Mouse (Mus musculus): ENCODE measurements around the gene Ctnnal1.
"Not testable (repeated sequence)": the region's sequence is repeated elsewhere in the genome, so short reads cannot be mapped to it uniquely, and the experiment has no call there.

Ctnnal1 gene

DNA sequence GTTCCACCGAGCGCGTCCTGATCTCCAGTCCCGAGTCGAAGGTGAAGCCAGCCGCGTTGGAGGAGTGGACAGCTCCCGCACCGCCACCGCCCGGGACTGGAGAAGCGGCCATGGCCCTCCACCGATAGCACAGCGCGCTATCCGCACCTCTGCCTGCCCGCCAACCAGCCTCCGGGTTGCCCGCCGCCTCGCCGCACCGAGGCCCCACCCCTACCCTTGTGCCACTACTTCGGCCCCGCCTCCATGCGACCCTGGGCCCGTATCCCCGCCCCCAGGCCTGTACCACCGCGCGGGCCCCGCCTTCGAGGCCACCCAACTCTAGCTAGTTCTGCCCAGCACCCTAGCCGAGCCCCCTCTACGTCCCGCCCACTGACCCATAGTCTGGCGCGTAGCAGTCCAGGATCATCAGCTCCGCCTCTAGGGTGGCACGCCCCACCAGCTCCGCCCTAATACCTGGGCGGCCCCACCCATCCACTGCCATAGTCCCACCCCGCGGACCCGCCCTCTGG, at the start of gene Ctnnal1:
TSS of gene Ctnnal1 (minus strand) at position 186 of the 509 bp plus-strand sequence.
- DNase-seq (ENCODE audit: low spot score in 2 of 2) = peak; percentile 67

DNA sequence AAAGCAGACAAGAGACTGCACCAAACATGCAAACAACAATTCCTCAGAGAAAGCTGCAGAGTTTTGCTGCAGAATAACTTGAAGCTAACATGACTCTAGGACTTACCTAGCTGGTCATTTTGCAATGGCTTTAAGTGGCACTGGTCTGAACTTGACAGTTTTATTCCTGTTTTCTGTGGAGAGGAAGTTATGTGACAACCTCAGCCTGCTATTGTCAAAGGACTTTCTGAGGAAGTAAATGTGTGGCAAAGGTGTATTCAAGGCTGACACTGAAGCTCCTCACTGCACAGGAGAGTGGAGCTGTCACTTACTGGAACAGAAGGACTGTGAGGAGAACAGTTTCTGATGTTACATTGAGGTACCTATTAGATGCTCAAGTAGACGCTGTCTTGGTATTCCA, 49.8 kb upstream of the Ctnnal1 start:
- DNase-seq (ENCODE audit: low spot score in 2 of 2) = no peak

DNA sequence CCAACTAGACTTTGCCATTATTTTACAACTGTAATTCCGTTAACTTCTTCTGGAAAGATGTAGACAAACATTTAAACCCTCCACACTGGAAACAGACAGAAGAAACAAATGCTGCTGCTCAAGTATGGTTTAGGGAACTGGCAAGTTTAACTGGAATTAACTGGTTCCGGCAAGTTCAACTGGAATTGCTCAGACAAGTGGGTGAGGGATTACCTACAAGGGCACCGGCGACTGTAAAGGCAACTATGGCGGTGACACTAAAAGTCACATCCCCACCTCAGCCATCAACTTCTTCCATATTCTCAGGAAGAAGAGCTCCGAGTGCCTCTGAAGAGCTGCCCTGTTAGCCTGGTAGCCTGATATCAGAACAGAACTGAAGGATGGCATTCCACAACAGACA, 49.4 kb upstream of the Ctnnal1 start:
- no peak for DNase-seq (ENCODE audit: low spot score in 2 of 2)

DNA sequence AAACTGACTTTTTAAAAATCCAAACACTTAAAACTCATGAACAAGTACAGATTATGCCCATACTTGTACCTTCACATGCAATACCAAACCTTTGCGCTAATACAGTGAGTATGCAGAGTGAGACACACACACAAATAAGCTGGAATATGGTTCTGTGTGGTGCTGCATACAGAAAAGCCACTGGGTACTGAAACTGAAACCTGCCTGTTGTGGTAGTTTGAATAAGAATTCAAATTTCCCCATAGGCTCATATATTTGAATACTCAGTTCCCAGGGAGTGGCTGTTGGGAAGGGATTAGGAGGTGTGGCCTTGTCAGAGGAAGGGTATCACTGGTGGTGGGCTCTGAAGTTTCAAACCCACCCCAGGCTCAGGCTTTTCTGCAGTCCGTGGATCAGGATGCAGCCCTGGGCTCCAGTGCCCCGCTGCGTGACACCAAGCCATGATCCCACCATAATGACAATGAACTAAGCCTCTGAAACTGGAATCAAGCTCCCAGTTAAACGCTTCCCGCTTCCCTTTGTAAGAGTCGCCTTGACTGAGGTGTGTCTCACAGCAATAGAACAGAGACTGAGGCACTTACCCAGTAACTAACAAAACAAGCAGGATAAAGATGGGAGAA, 47.5 kb upstream of the Ctnnal1 start:
- DNase-seq (ENCODE audit: low spot score in 2 of 2) = no peak

DNA sequence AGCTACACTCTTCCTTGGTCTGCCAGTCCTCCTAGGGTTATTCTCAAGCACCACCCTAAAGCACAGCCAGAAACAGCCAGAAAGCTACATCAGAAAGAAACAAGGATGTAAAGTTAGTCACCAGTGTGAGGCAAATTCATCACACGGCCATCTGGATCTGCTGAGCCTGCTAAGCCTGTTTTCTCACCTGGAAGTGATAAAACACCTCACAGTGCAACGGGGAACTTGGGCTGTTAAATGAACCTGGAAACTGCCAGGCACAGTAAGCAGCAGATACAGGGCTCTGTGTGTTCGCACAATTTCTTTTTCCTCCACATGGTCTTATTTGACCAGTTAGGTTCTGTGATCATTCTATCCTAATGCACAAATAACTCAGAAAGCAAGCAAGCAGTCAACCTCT, 44.6 kb upstream of the Ctnnal1 start:
- DNase-seq (ENCODE audit: low spot score in 2 of 2) = no peak

DNA sequence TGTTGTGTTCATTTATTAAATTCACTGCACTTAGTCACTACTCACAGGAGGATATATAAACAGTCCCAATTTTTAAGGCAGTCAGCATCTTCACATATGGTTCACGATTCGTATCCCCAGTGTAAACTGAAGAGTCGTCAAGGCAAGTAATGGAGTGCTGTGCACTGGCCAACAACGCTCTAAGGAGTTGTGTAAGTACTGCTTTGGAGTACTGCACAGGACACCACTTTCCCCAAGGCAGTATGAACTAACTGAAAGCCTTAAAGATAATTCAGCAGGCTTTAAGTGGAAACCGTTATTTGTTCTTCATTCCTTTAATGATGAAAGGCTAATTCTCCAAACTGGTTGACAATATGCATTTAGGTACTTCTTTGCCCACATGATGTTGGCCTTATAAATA, 42.7 kb upstream of the Ctnnal1 start:
- no peak for DNase-seq (ENCODE audit: low spot score in 2 of 2)

DNA sequence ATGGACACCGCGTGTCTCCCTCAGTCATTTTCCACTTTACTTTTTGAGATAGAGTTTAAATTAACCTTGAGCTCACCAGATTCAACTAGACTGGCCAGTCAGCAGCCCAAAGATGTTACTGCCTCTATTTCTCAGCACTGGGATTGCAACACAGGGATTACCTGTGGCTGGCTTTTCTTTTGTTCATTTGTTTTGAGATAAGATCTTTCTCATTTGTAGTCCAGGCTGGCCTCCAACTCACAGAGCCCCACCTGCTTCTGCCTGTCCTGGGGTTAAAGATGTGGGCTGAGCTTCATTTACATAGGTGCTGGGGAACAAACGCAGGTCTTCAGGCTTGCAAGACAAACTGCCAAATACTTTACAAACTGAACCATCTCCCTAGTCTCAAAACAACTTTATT, 41.9 kb upstream of the Ctnnal1 start:
- DNase-seq (ENCODE audit: low spot score in 2 of 2) = no peak

DNA sequence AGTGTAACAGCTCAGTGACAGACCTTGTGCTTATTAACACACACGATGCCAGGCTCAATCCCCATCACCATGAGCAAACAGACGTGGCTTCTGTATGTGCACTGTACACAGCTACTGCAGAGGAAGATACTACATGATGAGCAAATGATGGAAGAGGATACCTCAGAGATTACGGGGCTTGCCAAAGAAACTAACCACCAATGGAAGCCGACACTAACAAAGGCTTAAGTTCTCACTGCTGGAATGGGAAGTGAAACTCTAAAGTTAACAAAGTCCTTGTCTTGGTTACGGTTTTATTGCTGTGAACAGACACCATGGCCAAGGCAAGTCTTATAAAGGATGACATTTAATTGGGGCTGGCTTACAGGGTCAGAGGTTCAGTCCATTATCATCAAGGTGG, 40.5 kb upstream of the Ctnnal1 start:
- no peak for DNase-seq (ENCODE audit: low spot score in 2 of 2)

DNA sequence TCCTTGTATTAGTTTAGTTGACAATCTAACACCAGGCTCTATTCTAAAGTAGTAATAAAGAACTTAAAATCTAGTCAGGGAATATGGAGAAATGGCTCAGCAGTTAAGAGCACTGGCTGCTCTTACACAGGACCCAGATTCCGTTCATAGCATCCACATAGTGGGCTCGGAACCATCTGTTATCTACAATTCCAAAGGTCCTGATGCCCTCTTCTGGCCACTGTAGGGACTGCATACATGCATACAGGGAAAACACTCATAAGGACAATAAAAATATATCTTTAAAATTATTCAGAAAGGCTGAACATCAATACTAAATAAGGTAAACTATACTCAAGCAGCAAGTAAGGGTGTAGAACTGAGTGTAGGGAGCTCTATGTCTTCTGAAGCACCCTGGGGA, 36.7 kb upstream of the Ctnnal1 start:
- DNase-seq (ENCODE audit: low spot score in 2 of 2) = no peak

DNA sequence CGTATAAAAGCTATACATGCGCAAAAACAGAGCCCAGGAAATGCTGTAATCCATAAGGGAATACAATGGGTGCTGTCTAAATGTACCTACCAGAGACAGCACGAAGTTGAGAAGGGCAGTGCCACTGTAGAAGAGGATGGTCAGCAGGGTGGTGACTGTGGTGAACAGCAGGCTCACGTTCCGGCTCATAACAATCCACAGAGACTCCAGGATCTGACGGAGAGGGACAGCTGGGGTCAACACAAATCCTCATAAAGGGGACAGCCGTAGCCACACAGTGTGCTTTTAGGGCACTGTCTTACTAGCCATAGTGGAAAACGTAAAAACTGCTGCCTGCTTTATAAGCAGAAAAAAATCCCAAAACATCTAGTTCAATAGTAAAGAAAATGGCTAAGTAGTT, 34.2 kb upstream of the Ctnnal1 start:
- no peak for DNase-seq (ENCODE audit: low spot score in 2 of 2)

DNA sequence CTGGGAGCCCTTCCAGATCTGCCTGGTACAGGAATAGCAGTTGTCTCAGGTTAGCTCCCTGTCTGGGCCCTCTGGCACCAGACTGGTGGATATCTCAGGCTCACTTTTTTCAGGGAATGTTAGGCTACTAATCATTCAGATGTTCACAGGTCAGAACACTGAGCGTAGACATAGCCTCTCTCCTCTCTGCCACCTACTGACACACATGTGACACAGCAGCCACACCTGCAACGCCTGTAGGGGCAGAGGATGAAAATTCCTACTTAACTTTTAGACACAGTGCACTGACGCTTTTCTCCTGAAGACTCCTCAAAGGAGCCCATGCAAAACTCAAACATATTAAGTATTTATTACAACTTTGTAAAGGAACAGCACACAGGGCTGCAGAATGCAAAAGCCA, 32.5 kb upstream of the Ctnnal1 start:
- no peak for DNase-seq (ENCODE audit: low spot score in 2 of 2)

DNA sequence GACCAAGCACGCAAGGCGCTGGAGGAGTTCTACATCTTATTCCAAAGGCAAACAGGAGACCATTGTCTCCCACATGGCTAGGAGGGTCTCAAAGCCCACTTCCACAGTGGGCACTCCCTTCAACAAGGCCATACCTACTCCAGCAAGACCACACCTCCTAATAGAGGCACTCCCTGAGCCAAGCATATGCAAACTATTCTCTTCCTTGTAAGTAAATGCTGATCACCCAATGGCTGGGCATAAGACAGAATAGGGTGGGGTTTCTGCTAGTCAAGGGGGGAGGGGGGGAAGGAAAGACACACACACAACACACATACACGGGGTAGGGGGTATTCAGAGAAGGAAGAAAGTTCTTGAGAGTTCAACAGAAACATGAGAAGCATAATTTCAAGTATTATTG, 29.2 kb upstream of the Ctnnal1 start:
- no peak for DNase-seq (ENCODE audit: low spot score in 2 of 2)

DNA sequence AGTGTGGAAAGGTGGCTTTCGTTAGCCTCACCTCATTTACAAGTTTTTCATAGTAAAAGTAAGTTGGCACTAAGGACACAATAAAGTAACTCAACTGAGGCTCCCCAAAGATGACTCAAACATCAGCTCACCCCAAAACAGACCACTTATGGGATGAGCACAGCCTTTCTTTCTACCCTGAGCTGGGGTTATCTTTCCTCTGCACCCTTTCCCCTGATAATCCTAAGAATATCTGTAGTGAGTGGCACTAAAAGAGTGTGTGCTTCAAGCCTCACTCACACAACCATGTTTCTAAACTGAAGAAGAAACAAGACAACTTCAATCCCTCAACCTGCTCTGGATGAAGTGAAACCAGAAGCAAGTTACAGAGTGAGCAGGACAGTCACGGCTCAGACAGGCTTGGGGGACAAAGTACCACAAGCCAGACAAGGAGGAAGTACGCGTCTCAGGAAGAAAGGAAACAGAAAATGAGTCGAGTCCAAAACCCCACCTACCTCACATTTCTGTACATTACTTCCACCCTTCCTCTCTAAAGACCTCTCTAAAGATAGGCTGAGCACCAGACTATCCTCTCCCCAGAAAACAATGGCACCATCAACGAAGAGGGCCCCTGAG, 27.6 kb upstream of the Ctnnal1 start:
- no peak for DNase-seq (ENCODE audit: low spot score in 2 of 2)

DNA sequence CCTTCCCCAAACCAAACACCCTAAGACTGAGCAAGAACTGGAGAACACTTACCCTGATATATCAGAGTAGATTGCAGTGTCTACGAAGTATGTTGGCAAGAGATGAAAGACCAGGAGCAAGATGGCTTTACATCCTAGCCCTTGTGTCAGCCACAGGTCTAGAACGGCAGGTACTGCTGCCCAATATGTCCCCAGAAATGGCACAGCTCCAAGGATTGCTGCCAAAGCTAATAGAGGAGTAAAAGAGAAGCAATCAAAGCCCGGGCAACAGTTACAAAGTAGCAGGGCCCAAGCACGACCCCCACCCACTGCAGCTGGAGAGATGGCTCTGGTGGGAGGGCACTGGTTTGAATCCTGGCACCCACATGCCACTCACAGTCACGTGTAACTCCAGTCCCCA, 23.5 kb upstream of the Ctnnal1 start:
- no peak for DNase-seq (ENCODE audit: low spot score in 2 of 2)

DNA sequence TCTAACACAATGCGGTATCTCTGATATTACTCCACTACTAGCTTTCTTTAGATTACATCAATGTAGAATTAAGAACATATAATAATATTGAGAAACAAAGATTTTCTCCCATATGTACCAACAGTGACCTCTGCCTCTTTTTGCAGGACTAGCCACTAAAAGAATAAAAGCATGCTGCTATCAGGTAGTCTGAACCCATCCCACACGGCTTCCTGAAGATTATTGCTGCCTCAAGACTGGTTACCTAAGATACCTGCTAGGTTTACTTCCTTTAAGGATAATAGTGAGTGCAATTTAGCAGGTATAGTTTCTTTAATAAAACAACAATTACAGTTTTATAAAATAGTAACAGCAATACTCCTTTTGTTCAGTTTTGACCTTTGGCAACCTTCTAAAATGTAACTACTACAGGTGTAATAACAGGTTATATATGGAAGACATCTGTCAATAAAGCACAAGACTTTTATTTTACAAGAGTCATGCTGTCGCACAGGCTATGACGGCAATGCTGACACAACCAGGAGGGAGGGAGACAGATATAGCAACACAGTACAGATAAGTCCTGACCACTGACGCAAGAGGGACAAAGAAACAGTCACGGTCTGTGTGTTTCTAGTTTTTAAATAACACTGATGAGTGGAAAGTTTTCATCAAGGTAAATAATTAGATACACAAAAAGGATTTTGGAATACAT, 21.4 kb upstream of the Ctnnal1 start:
- no peak for DNase-seq (ENCODE audit: low spot score in 2 of 2)

DNA sequence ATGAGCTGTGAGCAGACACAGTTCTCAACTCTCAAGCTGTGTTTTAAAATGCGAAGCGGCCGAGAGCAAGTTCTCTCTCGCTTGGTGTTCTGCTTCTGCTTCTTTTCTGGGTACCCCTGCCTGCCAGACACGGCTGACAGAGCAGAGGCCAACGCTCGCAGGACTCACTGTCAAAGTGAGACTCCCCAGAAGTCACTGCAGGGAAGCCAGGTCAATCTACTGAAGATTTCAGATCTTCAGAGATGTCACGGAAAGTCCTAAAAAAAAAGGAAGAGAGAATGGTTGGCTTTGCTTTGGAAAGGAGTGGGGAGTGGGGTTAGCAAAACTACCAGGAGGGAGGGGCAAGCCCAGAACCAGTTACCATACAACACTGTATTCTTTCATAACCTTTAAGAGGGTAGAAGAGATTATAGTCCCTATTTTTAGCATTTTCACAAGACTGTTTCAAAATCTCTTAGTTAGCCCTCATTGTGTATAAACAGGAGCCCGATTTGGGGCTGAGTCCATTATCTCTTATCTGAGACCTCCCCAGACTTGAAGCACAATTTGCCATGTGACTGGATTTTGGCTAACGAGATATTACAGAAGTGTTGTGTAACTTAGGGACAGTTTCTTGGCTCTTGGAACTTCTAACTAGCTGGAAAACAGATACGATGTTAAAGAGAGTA, 15.2 kb upstream of the Ctnnal1 start:
- no peak for DNase-seq (ENCODE audit: low spot score in 2 of 2)

DNA sequence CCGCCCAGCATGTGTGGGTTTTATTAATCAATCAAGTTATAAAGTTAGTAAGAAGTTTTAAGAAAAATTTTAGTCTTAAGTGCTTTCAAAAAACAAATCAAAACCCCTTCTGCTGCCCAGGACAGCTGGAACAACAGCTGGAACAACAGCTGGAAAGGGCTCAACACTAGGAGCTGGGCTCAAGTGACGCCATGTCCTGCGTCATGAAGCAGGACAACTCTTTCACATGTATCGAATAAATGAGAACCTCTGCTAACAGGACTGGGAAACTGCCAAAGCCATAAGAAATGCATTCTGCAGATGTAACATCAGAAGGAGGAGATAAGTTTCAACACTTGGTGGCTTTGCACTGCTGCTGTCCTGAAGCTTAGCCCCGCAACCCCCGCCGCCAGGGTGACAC, 14.0 kb upstream of the Ctnnal1 start:
- no peak for DNase-seq (ENCODE audit: low spot score in 2 of 2)

DNA sequence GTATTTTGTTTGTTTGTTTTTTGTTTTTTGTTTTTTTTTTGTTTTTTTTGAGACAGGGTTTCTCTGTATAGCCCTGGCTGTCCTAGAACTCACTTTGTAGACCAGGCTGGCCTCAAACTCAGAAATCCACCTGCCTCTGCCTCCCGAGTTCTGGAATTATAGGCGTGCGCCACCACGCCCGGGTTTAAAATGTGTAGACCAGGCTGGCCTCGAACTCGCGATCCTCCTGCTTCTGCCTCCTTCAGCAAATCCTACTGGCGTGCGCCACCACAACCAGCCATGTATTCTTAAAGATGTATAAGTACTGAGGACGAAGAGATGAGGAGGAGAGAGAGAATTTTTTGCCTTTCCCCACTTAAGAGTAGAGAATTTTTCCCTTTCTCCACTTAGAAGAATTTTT, 5.6 kb upstream of the Ctnnal1 start:
- DNase-seq (ENCODE audit: low spot score in 2 of 2) = not testable (repeated sequence)

DNA sequence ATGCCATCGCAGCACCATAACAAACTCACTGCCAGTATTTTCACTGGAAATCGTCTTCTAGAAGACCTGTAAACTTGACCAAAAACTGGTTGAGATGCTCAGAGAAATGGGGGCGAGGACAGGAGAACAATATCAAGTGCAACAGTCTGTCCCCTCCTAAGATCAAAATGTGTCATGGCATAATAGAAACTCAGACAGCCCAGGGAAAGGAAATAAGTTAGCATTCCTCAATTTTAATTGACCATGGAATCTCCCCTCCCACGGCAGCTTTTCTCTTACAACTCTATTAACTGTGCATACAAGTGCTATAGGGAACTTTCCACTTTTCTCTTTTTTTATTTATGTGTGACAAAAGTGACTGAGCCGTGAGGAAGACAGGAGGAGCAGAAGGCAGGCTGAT, 2.8 kb upstream of the Ctnnal1 start:
- no peak for DNase-seq (ENCODE audit: low spot score in 2 of 2)

DNA sequence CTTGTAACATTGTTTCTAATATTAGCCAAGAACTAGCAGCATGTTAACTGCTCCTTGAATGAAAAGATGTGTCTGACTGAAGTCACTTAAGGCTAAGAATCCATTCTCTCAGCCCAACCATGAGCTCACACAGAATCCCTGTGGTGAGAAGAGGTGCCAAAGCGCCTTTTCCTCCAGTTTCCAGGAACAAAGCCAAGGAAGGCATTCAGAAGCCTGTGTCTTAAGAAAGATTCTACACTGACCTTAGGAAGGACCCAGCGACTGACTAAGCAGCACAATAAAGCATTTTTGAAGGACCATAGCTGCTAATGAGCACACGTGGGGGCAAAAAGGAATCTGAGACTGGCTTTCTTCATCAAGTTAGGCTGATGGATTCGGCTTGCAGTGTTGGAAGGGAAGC, 983 bp upstream of the Ctnnal1 start:
- no peak for DNase-seq (ENCODE audit: low spot score in 2 of 2)

DNA sequence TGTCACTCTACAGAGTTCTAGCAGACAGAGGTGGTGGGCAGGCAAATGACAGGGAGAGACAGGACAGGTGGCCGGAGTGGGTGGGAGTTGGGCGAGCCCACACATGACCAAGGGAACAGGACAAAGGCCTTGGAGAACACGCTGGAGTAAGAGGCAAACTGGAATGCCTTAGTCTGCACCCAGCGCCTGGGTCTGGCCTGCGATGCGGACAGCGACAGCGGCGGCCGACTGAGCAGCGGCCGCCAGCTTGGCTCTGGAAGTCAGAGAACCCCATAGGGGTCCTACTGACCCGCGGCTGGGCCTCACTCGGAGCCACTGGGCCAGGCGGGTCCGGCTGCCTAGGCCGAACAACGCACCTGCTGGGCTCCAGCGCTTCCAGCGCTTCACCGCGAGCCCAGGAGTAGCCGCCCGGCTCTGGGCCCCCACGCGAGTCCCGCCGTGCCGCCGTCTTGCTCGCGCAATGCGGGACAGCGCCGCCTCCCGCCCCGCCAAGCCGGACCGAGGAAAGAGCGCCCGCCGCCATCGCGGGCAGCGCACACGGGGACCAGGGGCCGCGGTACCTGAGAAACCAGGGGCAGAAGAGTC, 479 bp downstream of the Ctnnal1 start:
- DNase-seq (ENCODE audit: low spot score in 2 of 2) = peak in 1 of 2 experiments; percentile 10

DNA sequence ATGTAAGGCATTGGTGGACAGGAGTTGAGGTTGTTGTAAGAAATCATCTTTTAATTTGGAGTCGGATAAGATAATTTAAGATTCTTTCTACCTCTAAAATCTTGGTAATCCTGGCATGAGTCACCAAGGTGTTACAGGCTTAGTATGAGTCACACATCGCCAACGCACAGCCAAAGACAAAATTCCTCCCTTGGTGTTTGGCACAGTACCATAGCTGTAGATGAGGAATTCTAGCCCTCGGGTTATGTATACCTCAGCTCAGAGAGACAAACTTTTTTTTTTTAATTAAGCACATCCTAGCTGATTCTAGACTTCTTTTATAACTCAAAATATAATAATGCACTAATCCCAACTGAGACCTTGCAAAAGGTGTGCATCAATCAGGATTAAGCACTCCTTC, 972 bp downstream of the Ctnnal1 start:
- DNase-seq (ENCODE audit: low spot score in 2 of 2) = no peak

Measured in spleen, postnatal 14 days (tissue).